Mouse (Mus musculus) retina, embryonic 14.5 days (tissue): Measurements from ENCODE around the gene Pakap.
A peak's percentile ranks its signal among the peaks of the same experiment; 100 is the strongest.

ENCODE experiments used
- DNase-seq: peaks from one replicate; pipeline ENCODE4 v3.0.0-alpha.2; 2015; ENCODE audit warnings: low spot score

Pakap gene

GRCm38 (mm10) chr4:57798286-57799018, 230.5 kb downstream of the Pakap start:
- no peak for DNase-seq

DNA sequence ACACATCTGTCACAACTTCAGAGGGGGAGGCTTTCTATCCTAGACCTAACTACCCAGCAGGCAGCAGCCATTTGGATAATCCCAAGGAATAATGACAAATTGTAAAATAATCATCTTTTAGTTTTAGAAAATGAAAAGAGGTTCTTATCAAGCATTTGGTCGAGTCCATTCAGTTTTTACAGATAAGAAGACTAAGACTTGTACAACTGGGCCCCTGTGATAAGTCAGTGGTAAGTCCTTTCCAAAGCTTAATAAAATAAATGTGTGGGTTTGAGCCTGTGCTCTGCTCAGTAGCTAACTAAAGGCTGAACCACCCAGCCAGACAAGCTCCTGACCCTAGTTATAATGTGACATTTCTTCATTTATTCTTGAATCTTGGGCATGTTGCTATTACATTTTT, 231.3 kb downstream of the Pakap start:
- DNase-seq: no peak

DNA sequence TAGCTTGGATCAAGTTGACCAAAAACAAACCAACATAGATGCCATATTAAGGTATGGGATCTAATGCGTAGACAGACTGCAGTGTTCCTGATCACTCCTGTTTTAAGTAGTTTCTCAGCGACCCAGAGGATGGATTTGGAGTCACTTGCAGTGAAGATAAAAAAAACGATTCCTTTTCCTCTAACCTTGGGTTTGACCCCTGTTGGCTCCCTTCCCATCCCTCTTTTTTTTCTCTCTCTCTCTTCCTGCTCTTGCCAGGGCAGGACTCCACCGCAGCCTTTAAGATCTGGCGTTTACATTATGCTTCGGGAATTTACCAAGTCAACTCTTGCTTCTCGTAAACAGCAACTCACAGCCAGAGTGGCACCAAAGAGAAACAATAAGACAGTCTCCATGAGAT, 233.3 kb downstream of the Pakap start:
- DNase-seq: no peak

DNA sequence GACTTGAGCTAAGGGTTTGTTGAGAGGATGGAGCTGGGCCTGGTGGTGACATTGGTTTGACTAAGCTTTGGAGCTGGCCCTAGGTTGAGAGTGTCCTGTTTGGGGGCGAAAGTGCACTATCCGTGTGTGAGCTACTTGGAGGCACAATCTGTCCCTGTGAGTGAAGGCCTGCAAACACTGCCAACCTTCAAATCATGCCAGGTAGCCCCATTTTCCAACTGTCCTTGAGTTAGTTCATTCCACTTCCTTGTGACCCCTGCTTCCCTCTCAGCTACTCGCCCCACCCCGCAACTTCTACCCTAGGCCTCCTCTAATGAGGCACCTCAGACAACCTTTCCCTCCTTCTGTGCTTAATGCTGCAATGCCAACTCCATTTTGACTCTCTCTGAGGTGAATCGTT, 234.0 kb downstream of the Pakap start:
- no peak for DNase-seq

DNA sequence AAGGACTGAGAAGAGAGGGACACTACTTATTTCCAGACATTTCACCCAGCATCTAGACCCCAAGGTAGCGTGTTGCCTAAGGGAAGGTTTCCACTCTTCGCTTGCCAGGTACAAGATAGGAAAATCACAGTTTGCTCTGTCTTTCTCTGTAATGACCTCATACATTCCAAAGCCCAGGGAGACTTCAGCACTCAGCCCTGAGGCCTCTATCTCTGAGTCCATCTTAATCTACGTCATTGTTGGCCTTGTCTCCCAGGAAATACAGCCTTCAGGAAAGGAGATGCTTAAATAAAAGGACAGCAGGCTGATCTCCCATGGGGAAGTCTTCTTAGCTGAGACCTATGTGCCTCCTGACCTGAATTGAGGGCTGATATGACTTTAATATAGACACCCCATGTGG, 234.4 kb downstream of the Pakap start:
- DNase-seq: no peak

GRCm38 (mm10) chr4:57804902-57805301, 236.9 kb downstream of the Pakap start:
- DNase-seq: no peak

- no peak for DNase-seq
Observed at GRCm38 (mm10) chr4:57809449-57809848, 241.5 kb downstream of the Pakap start.

DNA sequence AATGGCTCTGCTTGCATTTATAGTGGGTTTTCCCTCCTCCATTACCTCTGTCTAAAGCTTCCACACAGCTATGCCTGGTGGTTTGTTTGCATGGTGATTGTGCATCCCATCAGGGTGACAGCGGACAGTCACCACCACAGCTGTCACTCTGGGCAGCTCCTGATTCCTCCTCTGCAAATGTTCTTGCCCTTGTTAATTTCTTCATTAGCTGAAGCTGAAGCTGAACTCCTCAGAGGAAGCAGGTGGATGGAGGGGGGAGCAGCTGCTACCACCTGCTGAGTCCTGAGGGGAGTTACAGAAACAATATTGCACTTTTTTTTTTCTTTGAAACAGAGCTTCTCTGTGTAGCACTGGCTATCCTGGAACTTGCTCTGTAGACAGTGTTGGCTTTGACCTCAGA, 244.1 kb downstream of the Pakap start:
- DNase-seq: peak; percentile 10

- DNase-seq: no peak
Observed at GRCm38 (mm10) chr4:57812916-57813575, 245.1 kb downstream of the Pakap start.

DNA sequence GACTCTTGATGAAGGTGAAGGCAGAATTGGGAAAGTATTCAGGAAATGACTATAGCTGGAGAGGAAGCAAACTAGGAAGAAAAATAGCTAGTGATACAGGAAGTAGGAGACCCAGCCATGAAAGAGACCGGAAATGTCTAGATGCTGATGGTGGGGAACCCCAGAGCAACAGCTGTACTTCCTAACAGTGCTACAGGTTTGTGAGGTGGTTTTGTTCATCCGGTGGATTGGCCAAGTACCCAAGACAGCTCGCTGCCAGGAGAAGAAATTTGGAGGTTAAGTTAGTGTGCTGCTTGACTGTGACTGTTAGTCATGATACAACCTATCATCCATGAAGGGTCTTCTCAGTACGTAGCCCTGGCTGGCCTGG, 245.6 kb downstream of the Pakap start:
- no peak for DNase-seq

DNA sequence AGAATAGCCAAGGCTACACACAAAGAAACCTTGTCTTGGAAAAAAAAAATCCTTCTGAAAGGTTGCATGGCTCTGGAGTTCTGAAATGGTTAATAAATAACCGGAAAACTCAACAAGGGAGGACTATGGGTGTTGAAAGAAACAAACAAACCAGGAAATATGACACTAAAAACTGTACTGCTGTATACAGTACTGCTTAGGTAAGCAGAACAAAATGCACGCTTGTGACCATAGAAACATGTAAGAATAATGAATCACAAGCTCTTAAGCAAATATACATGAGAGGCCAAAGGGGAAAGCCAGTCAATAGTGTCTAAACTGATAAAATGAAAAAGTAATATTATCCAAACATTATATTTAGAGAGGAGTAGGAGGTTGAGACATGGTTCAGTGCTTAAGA, 247.4 kb downstream of the Pakap start:
- no peak for DNase-seq

GRCm38 (mm10) chr4:57816146-57816545, 248.2 kb downstream of the Pakap start:
- no peak for DNase-seq

DNA sequence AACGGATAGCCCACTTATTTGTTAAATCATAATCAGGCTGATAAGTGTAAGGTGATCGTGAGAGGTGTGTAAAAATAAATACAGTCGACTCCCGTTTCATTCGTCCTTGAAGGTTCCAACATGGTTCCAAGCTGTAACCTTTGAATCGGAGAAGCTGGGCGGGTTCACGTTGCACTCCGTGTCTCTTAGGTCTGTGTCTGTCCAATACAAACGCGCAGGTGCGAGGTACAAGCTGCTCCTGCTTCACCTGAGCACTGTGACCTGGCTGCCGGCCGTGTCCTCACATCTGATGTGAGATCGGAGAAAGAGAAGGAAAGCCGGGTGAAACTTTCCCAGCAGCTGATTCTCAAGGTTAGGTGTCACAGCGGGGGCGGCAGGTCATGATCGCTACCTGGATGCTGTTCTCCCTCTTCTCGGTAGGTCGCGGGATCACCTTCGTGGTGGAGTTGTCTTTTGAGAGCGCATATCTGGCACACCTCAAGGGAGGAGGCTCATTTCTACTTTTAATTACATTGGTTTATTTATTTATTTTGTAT, 252.9 kb downstream of the Pakap start:
- no peak for DNase-seq

GRCm38 (mm10) chr4:57821556-57822356, 253.8 kb downstream of the Pakap start:
- no peak for DNase-seq

- no peak for DNase-seq
Observed at GRCm38 (mm10) chr4:57822641-57823040, 254.7 kb downstream of the Pakap start.

- peak; percentile 74 for DNase-seq
Observed at GRCm38 (mm10) chr4:57824626-57825240, 256.8 kb downstream of the Pakap start.

DNA sequence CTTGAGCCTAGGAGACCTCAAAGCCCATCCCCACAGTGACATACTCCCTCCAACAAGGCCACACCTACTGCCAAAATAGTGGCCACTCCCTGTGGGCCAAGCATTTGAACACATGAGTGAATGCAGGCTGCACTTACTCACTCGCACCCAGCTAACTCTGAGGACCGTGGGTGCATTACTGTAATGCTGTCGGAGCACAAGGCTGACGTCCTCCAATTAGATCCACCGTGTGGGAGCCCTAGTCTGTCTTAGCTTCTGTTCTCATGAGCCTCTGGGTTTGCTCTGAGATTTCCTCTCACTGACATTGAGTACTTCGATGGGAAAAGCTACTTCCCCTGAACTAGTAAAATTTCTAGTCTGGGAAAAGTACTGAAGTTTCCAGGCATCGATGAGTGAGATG, 258.3 kb downstream of the Pakap start:
- no peak for DNase-seq

DNA sequence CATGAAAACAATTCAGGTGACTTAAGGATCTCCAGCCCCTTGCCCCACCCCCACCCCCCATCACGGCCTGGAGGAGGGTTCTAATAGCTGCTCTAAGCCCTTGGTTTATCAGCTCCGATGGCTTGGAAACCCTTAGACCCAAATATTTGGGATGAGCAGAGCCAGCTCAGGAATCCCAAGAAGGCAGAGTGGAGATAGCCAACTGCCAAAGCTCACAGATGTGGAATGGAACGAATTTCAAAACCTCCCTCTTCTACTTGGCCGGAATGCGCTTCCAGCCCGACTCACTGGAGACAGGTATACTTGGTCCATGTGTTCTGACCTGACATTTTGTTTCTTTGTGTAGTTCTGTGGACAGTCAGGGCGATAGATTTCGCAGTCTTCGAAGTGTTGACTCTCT, 261.2 kb downstream of the Pakap start:
- DNase-seq: no peak

GRCm38 (mm10) chr4:57829740-57830139, 261.8 kb downstream of the Pakap start:
- no peak for DNase-seq

GRCm38 (mm10) chr4:57832318-57832717, 264.3 kb downstream of the Pakap start:
- no peak for DNase-seq

- no peak for DNase-seq
Observed at GRCm38 (mm10) chr4:57833060-57833459, 265.1 kb downstream of the Pakap start.

GRCm38 (mm10) chr4:57834141-57834540, 266.2 kb downstream of the Pakap start:
- DNase-seq: no peak
